In the genomic region with DNA sequence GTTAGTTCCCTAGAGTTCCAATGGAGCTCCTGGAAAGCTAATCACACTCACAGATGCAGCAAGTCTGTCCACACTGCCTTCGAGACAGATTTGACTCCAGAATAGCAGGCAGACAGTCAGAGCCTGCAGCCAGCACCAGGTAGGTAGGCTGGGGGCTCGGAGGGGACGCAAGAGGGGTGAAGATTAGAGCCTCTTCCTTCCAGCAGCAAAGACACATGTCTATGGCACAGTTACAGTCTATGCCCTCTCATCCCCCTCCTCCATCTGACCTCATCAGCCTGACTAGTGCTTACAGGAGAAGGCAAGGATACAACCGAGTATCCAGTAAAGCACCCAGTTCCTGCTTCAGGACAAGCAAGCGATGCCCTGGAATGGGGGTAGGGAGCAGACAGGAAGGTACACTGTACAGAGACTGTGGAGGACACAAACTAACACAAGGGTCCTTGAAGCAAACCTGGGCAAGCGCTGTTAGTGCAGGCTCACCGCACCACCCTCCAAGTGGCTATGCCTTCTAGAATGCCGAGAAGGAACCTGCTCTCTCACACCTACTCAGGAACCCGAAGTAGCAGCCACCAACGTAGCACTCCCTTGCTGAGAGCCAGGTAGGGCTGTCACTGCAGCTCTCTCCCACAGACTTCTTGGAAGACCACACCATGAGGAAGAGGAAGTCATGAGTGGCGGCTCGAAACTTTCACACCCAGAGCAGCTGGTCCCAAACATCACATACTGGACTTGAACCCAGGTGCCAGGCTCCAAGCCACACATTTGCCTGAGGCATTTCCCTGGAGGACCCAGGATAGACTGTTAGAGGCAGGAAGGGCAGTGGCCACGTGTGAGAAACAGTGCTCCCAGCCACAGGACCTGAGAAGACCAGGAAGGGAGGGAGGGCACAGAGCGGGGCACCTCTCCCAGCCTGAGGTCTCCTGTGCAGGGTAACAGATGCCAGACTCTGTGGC, we compare ENCODE assay signal across 16 mouse cellular contexts. TPM values are rescaled to one million over a fixed set of nuclear protein-coding genes. Genes with fewer than 3 reads are reported as not detected.
A peak's percentile ranks its signal among the peaks of the same experiment; 100 is the strongest.
DNase-seq lines count a peak whose midpoint lies in the region; ATAC-seq and TF ChIP-seq lines count a peak whose summit lies in the region.
"Had no signal": no experiment of that assay in that cellular context is flagged by ENCODE, and none has a peak within 500 bp of the region (broad histone marks: within the 10 kb centered on the region; RNA-seq: fewer than 3 reads in every experiment).

No protein-coding gene starts in this region.

- no peak overlapping the region for H3K4me2 ChIP-seq in heart, embryonic 11.5 days
- H3K4me2 ChIP-seq in lung, embryonic 14.5 days = no peak overlapping the region
- no peak overlapping the region for H3K4me2 ChIP-seq in limb, embryonic 12.5 days
- H3K4me2 ChIP-seq: midbrain, embryonic 11.5 days had no signal

- no peaks in the 10 kb centered on the region for H3K9me3 ChIP-seq in heart, embryonic 11.5 days (replicated peaks; ENCODE audit: control insufficient read depth, low read length)
- no peaks in the 10 kb centered on the region for H3K9me3 ChIP-seq in lung, embryonic 14.5 days (ENCODE audit: low read depth, low read length)
- no peaks in the 10 kb centered on the region for H3K9me3 ChIP-seq in limb, embryonic 12.5 days
- H3K9me3 ChIP-seq: liver, embryonic 13.5 days had no signal

- H3K27ac ChIP-seq in heart, embryonic 11.5 days (ENCODE audit: low read depth, low read length) = no peak overlapping the region
- H3K27ac ChIP-seq in lung, embryonic 14.5 days (ENCODE audit: low read depth) = no peak overlapping the region
- H3K27ac ChIP-seq in limb, embryonic 12.5 days = peak overlapping the region; percentile 26; the same call in 1 of the 2 replicates
- H3K27ac ChIP-seq: liver, embryonic 13.5 days had no signal

- no peak overlapping the region; the same call in 1 of the 2 replicates for H3K9ac ChIP-seq in heart, embryonic 11.5 days (ENCODE audit: low read depth, low read length)
- H3K9ac ChIP-seq in lung, embryonic 14.5 days = peak overlapping the region; percentile 13; the same call in 1 of the 2 replicates
- H3K9ac ChIP-seq in limb, embryonic 12.5 days (replicated peaks) = no peak overlapping the region
- H3K9ac ChIP-seq: liver, embryonic 13.5 days had no signal

- no peaks in the 10 kb centered on the region; the same call in 1 of the 2 replicates for H3K36me3 ChIP-seq in heart, embryonic 11.5 days (ENCODE audit: control insufficient read depth, insufficient read depth, low read length)
- no peaks in the 10 kb centered on the region for H3K36me3 ChIP-seq in lung, embryonic 14.5 days (ENCODE audit: insufficient read depth)
- H3K36me3 ChIP-seq in limb, embryonic 12.5 days = no peaks in the 10 kb centered on the region
- H3K36me3 ChIP-seq: liver, embryonic 13.5 days had no signal

- 78% methylated on average over 14 of the region's 14 CpGs for WGBS in heart, embryonic 11.5 days (ENCODE audit: insufficient replicate concordance)
- WGBS in lung, embryonic 14.5 days = 70% methylated on average over 14 of the region's 14 CpGs
- WGBS in lung, adult 2 months = 63% methylated on average over 14 of the region's 14 CpGs
- WGBS in limb, embryonic 12.5 days = 60% methylated on average over 14 of the region's 14 CpGs

- peaks cover 27% of the 10 kb centered on the region for H3K4me1 ChIP-seq in heart, embryonic 11.5 days (ENCODE audit: control insufficient read depth, insufficient read depth, low read length)
- no peaks in the 10 kb centered on the region; the same call in 1 of the 2 replicates for H3K4me1 ChIP-seq in lung, embryonic 14.5 days (ENCODE audit: insufficient read depth)
- H3K4me1 ChIP-seq in lung, adult 2 months (ENCODE audit: control insufficient read depth, insufficient read depth, low read length) = peaks cover 30% of the 10 kb centered on the region
- H3K4me1 ChIP-seq in limb, embryonic 12.5 days (replicated peaks) = peaks cover 21% of the 10 kb centered on the region

- no peaks in the 10 kb centered on the region for H3K27me3 ChIP-seq in heart, embryonic 11.5 days (ENCODE audit: control insufficient read depth, insufficient read depth, low read length)
- H3K27me3 ChIP-seq in lung, embryonic 14.5 days (ENCODE audit: insufficient read depth, low read length) = no peaks in the 10 kb centered on the region
- peaks cover 13% of the 10 kb centered on the region; the same call in 1 of the 2 replicates for H3K27me3 ChIP-seq in limb, embryonic 12.5 days
- H3K27me3 ChIP-seq: liver, embryonic 13.5 days had no signal

- DNase-seq in heart, adult 11 months = peak; percentile 93
- DNase-seq in lung, embryonic 14.5 days = no peak
- DNase-seq in lung, adult 2 months = no peak
- DNase-seq in brain, adult 2 months (ENCODE audit: low read depth, low spot score) = peak; percentile 81
- no peak for DNase-seq in layer of hippocampus, adult 8-10 months (ENCODE audit: low spot score in 2 of 2)
- DNase-seq in adrenal gland, adult 2 months = no peak
- DNase-seq: adrenal gland, postnatal 36 days; cerebellum, postnatal 14 days; heart, postnatal 36 days; kidney, adult 9 months; liver, embryonic 13.5 days had no signal

- no peak overlapping the region for H3K4me3 ChIP-seq in heart, embryonic 11.5 days (ENCODE audit: low read depth, low read length)
- no peak overlapping the region for H3K4me3 ChIP-seq in lung, embryonic 14.5 days (ENCODE audit: low read depth, low read length)
- H3K4me3 ChIP-seq in lung, adult 2 months (replicated peaks; ENCODE audit: extremely low read depth, low read depth, low read length) = no peak overlapping the region
- no peak overlapping the region for H3K4me3 ChIP-seq in limb, embryonic 12.5 days (replicated peaks)
- H3K4me3 ChIP-seq: erythroblast, embryonic 14.5 days; liver, embryonic 13.5 days; myocyte had no signal

- no peak for TF ChIP-seq CTCF in lung, embryonic 14.5 days (IDR thresholded peaks at IDR 0.05; ENCODE audit: low read depth)
- no peak for TF ChIP-seq CTCF in lung, adult 2 months (IDR thresholded peaks at IDR 0.05; ENCODE audit: insufficient read depth, low read length)

- TF ChIP-seq POLR2A in lung, adult 2 months (IDR thresholded peaks at IDR 0.05; ENCODE audit: borderline replicate concordance, extremely low read depth, low read depth, low read length) = no peak

- ATAC-seq in heart, embryonic 11.5 days (replicated peaks; ENCODE audit: insufficient number of reproducible peaks, low FRiP score, low TSS enrichment) = no peak
- ATAC-seq in lung, embryonic 14.5 days (ENCODE audit: insufficient read depth) = no peak
- ATAC-seq in limb, embryonic 12.5 days (ENCODE audit: insufficient number of reproducible peaks, insufficient read depth, low FRiP score, low TSS enrichment, low read depth) = peak; percentile 10; the same call in 1 of the 2 replicates

RNA-seq across cellular contexts. Expression of gene Xxylt1, which starts 11.7 kb away (rescaled TPM):
- 10.3 and 12.2 TPM in 2 replicates for polyA plus RNA-seq in heart, embryonic 11.5 days (2014; fragmentation: Nextera tagmentation; extraction: Ambion mirVana)
- polyA plus RNA-seq in lung, embryonic 14.5 days (2014; fragmentation: Nextera tagmentation; extraction: Ambion mirVana) = 26.2 and 26.8 TPM in 2 replicates
- 15.8 and 21.9 TPM in 2 replicates for polyA plus RNA-seq in lung, adult 2 months (2012; rRNA removed)
- 22.4 and 23.0 TPM in 2 replicates for polyA plus RNA-seq in limb, embryonic 12.5 days (2016; fragmentation: Nextera tagmentation; extraction: Ambion mirVana)
- 10 to 100 TPM; 17.9 to 21.7 (median 20.6) TPM for total RNA-seq in layer of hippocampus, adult 8-10 months (2022)
- 10 to 100 TPM; 12.7 to 14.1 TPM for total RNA-seq in adrenal gland, adult 2 months (2021)
- 26.1 and 28.9 TPM in 2 replicates for polyA plus RNA-seq in adrenal gland, adult 2 months (2012; rRNA removed)

Comparison
In these comparisons a context has a peak if more than half of its experiments do, and no peak if none do; other contexts are left out.
1. DNase-seq: peak in heart, adult 11 months (single experiment) and brain, adult 2 months (single experiment); none in lung, embryonic 14.5 days (single experiment), lung, adult 2 months (single experiment), layer of hippocampus, adult 8-10 months (0 of 2) and adrenal gland, adult 2 months (single experiment).